Mouse (Mus musculus): ENCODE measurements around the gene Gm14137. TPM values are rescaled to one million over a fixed set of nuclear protein-coding genes. Genes with fewer than 3 reads are reported as not detected.

Gm14137 gene
- polyA plus RNA-seq, 1 experiment from 2014 or later = 0.30 TPM

Other genes with a start within 250 kb of the Gm14137 start
- gene Chst14, start 248.0 kb upstream of the Gm14137 start, polyA plus RNA-seq (2014; fragmentation: Nextera tagmentation; extraction: Ambion mirVana) = 37.5 and 38.0 TPM in 2 replicates
- 22.4 and 23.5 TPM in 2 replicates for gene Ccdc32, start 145.1 kb upstream of the Gm14137 start, polyA plus RNA-seq (2014; fragmentation: Nextera tagmentation; extraction: Ambion mirVana)
- 3.0 and 4.1 TPM in 2 replicates for gene Rpusd2, start 139.7 kb upstream of the Gm14137 start, polyA plus RNA-seq (2014; fragmentation: Nextera tagmentation; extraction: Ambion mirVana)
- 47.6 and 54.4 TPM in 2 replicates for gene Knl1, start 127.4 kb upstream of the Gm14137 start, polyA plus RNA-seq (2014; fragmentation: Nextera tagmentation; extraction: Ambion mirVana)
- 41.7 and 43.9 TPM in 2 replicates for gene Rad51, start 61.7 kb upstream of the Gm14137 start, polyA plus RNA-seq (2014; fragmentation: Nextera tagmentation; extraction: Ambion mirVana)
- gene Rmdn3, start 17.5 kb upstream of the Gm14137 start, polyA plus RNA-seq (2014; fragmentation: Nextera tagmentation; extraction: Ambion mirVana) = 34.9 and 35.2 TPM in 2 replicates
- gene Gchfr, start 6.7 kb upstream of the Gm14137 start, polyA plus RNA-seq (2014; fragmentation: Nextera tagmentation; extraction: Ambion mirVana) = 2.7 and 2.9 TPM in 2 replicates
- 44.3 and 44.4 TPM in 2 replicates for gene Zfyve19, start 34.1 kb downstream of the Gm14137 start, polyA plus RNA-seq (2014; fragmentation: Nextera tagmentation; extraction: Ambion mirVana)
- 18.3 and 19.1 TPM in 2 replicates for gene Dnajc17, start 34.3 kb downstream of the Gm14137 start, polyA plus RNA-seq (2014; fragmentation: Nextera tagmentation; extraction: Ambion mirVana)
- gene Ppp1r14d, start 55.4 kb downstream of the Gm14137 start, polyA plus RNA-seq (2014; fragmentation: Nextera tagmentation; extraction: Ambion mirVana) = 0.67 and 1.00 TPM in 2 replicates
- gene Spint1, start 62.9 kb downstream of the Gm14137 start, polyA plus RNA-seq (2014; fragmentation: Nextera tagmentation; extraction: Ambion mirVana) = 51.9 and 55.9 TPM in 2 replicates
- gene Rhov, start 96.8 kb downstream of the Gm14137 start, polyA plus RNA-seq (2014; fragmentation: Nextera tagmentation; extraction: Ambion mirVana) = 6.0 and 8.6 TPM in 2 replicates
- gene Vps18, start 114.2 kb downstream of the Gm14137 start, polyA plus RNA-seq (2014; fragmentation: Nextera tagmentation; extraction: Ambion mirVana) = 10.9 and 12.8 TPM in 2 replicates
- 5.6 and 6.9 TPM in 2 replicates for gene Dll4, start 151.3 kb downstream of the Gm14137 start, polyA plus RNA-seq (2014; fragmentation: Nextera tagmentation; extraction: Ambion mirVana)
- 0.20 TPM in 2 replicates for gene Chac1, start 176.7 kb downstream of the Gm14137 start, polyA plus RNA-seq (2014; fragmentation: Nextera tagmentation; extraction: Ambion mirVana)

Data from stomach, embryonic 14.5 days (tissue).